Mouse (Mus musculus): Measurements from ENCODE around the gene Fev.

Fev gene

GRCm38 (mm10) chr1:74877199-74877598, 8.0 kb downstream of the Fev start:
- no peak for DNase-seq

- no peak for DNase-seq
Observed at GRCm38 (mm10) chr1:74872218-74872617, 13.0 kb downstream of the Fev start.

GRCm38 (mm10) chr1:74861783-74862182, 23.4 kb downstream of the Fev start:
- no peak for DNase-seq

GRCm38 (mm10) chr1:74859223-74859984, 25.8 kb downstream of the Fev start:
- DNase-seq: no peak

- DNase-seq: no peak
Observed at GRCm38 (mm10) chr1:74858805-74859204, 26.4 kb downstream of the Fev start.

GRCm38 (mm10) chr1:74858171-74858719, 27.0 kb downstream of the Fev start:
- DNase-seq: peak; percentile 67

- DNase-seq: no peak
Observed at GRCm38 (mm10) chr1:74857677-74858076, 27.5 kb downstream of the Fev start.

GRCm38 (mm10) chr1:74857201-74857600, 28.0 kb downstream of the Fev start:
- DNase-seq: no peak

- DNase-seq: no peak
Observed at GRCm38 (mm10) chr1:74856791-74857190, 28.4 kb downstream of the Fev start.

GRCm38 (mm10) chr1:74856439-74856720, 28.8 kb downstream of the Fev start:
- no peak for DNase-seq

GRCm38 (mm10) chr1:74855651-74856438, 29.4 kb downstream of the Fev start:
- no peak for DNase-seq

- DNase-seq: no peak
Observed at GRCm38 (mm10) chr1:74855156-74855555, 30.1 kb downstream of the Fev start.

- peak; percentile 85 to 90 for DNase-seq
Observed at GRCm38 (mm10) chr1:74854306-74855056, 30.7 kb downstream of the Fev start, which contains the start of gene Cdk5r2. Gene Cdk5r2, plus strand, starts transcription at chr1:74854934.

- no peak for DNase-seq
Observed at GRCm38 (mm10) chr1:74851001-74851775, 34.0 kb downstream of the Fev start.

GRCm38 (mm10) chr1:74850251-74850650, 35.0 kb downstream of the Fev start:
- no peak for DNase-seq

GRCm38 (mm10) chr1:74848946-74849345, 36.3 kb downstream of the Fev start:
- no peak for DNase-seq

- DNase-seq: no peak
Observed at GRCm38 (mm10) chr1:74846341-74846740, 38.9 kb downstream of the Fev start.

- DNase-seq: no peak
Observed at GRCm38 (mm10) chr1:74843090-74843489, 42.1 kb downstream of the Fev start.

GRCm38 (mm10) chr1:74833255-74833654, 52.0 kb downstream of the Fev start:
- DNase-seq: no peak
